Mouse (Mus musculus): ENCODE measurements at regions not wholly inside any gene's neighbourhood (a gene's known extent, or its start where the extent isn't known, plus 50 kb on each side); places are given as distances from the start of the nearest gene placed in this dataset.

DNA sequence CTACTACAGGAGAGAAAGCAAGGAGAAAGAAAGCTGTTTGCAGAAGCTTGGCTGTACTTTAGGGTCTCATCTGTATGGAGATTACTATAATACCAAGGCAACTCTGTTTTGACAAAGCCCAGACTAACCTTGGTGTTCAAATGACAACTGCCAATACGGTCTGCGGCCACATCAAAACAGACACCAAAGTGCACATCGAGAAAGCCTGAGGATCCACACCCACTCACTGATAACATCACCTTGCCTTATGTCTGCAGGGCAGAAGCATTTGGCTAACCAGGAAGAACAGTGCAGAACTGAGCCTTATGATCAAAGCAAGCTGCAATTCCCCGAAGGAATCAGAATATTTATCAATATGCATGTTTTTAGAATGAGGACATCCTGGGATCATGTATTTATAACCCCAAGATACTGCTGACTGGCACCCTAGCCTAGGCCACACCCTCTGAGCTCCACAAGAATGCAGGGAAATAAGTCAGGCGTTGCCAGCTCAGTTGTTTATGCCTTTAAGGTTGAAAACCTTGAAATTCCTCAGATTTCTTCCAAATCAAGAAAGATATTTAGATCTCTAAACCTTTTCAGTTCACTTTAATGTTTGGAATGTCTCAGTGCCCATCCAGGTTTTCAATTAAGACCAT lies 154.9 kb upstream of the Agr3 start:
- 71% methylated on average over 5 of the region's 5 CpGs for WGBS
- H3K4me3 ChIP-seq, result no peak overlapping the region
- H3K9ac ChIP-seq, result no peak overlapping the region
- no peaks in the 10 kb centered on the region for H3K27me3 ChIP-seq
- no peak overlapping the region for H3K4me2 ChIP-seq (replicated peaks)
- H3K4me1 ChIP-seq, result no peaks in the 10 kb centered on the region
- H3K9me3 ChIP-seq, result no peaks in the 10 kb centered on the region
- ATAC-seq (ENCODE audit: insufficient number of reproducible peaks, insufficient read depth, low FRiP score, low TSS enrichment), result no peak
- H3K36me3 ChIP-seq, result no peaks in the 10 kb centered on the region
- H3K27ac ChIP-seq, result no peak overlapping the region

DNA sequence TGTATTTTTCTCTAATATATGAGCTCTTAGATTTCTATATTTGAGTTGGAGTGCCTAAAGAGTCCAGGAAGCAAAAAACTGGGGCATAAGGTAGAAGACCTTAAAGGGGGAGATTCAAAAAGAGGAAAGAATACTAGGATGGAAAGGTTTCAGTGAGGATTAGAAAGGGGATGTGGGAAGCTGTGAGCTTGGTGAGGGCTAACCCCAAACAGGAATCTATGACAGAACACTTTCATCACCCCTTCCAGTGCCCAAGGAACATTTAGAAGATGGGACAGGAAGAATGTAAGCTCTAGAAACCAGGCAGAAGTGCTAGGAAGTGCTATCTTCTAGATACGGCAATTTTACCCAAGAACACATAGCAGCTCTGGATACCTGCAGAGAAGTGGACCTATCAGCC lies 166.5 kb upstream of the Agr3 start:
- H3K4me2 ChIP-seq (replicated peaks), result no peak overlapping the region
- H3K36me3 ChIP-seq, result no peaks in the 10 kb centered on the region
- no peak for ATAC-seq (ENCODE audit: insufficient number of reproducible peaks, insufficient read depth, low FRiP score, low TSS enrichment)
- no peak overlapping the region for H3K27ac ChIP-seq
- no peak overlapping the region for H3K4me3 ChIP-seq
- H3K27me3 ChIP-seq, result no peaks in the 10 kb centered on the region
- 89% methylated on average over 1 of the region's 1 CpGs for whole genome bisulfite sequencing
- no peak overlapping the region for H3K9ac ChIP-seq
- no peaks in the 10 kb centered on the region for H3K4me1 ChIP-seq
- H3K9me3 ChIP-seq, result no peaks in the 10 kb centered on the region

DNA sequence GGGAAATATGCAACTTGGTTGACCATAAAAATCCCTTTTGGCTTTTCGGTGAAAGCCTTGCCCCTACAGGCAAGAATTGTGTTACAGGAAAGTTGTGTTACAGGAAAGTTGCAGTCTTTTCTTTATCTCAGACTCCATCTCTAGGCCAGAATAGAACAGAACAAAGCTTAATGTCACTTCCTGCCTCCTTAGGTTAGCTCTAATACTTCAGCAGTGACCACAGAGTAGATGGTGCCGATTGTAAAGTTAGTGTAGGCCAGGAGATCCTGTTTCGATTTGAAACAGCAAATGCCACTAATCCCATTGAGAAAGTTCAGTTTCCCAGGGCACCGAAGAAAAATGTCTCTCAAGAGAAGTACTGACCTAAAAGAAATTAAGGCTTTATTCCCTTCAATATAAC lies 170.3 kb upstream of the Agr3 start:
- Histone ChIP-seq H3K4me3 (no peak overlapping the region), H3K27me3 (no peaks in the 10 kb centered on the region), H3K36me3 (no peaks in the 10 kb centered on the region), H3K4me2 (replicated peaks) (no peak overlapping the region), H3K27ac (no peak overlapping the region), H3K9ac (no peak overlapping the region), H3K4me1 (no peaks in the 10 kb centered on the region), H3K9me3 (no peaks in the 10 kb centered on the region)
- WGBS, result 79% methylated on average over 4 of the region's 4 CpGs
- ATAC-seq (ENCODE audit: insufficient number of reproducible peaks, insufficient read depth, low FRiP score, low TSS enrichment), result no peak

- peaks cover 4% of the 10 kb centered on the region; the same call in 1 of the 2 replicates for H3K4me1 ChIP-seq
- no peaks in the 10 kb centered on the region for H3K36me3 ChIP-seq
- ATAC-seq (ENCODE audit: insufficient number of reproducible peaks, insufficient read depth, low FRiP score, low TSS enrichment), result no peak
- no peaks in the 10 kb centered on the region for H3K9me3 ChIP-seq
- H3K9ac ChIP-seq, result no peak overlapping the region
- no peaks in the 10 kb centered on the region for H3K27me3 ChIP-seq
- no peak overlapping the region for H3K27ac ChIP-seq
- H3K4me2 ChIP-seq (replicated peaks), result no peak overlapping the region
- H3K4me3 ChIP-seq, result no peak overlapping the region
- WGBS, result 80% methylated on average over 3 of the region's 3 CpGs
Observed at GRCm38 (mm10) chr12:35747997-35748396, 177.4 kb upstream of the Agr3 start.

DNA sequence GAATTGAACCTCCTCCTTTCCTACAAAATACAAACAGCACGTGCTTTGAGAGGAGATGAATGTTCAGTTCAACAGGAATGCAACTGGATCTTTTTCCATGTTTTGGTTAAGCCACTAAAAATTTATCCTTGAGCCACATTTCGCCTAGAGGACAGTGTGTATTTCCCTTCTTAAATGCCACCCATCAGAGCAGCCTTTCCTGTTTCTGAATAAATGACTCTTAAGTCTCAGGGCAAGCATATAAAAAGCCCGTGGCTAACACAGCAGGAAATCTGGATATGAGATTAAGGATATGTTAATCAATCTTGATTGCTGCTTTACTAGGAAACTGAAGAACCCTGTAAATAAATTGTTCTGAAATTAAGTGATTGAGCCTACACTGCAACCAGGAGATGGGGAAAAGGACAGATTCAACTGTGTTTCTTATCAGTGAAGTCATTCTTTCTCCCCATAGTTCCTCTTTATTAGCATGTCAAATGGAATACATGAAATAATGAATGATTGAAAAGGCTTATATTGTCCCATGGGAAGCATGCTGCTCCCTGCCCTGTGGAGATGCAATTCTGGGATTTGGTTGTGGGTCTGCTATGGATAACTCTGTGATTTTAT lies 178.6 kb upstream of the Agr3 start:
- Histone ChIP-seq H3K27me3 (no peaks in the 10 kb centered on the region), H3K4me1 (peaks cover 4% of the 10 kb centered on the region; the same call in 1 of the 2 replicates), H3K4me2 (replicated peaks) (no peak overlapping the region), H3K9me3 (no peaks in the 10 kb centered on the region), H3K27ac (no peak overlapping the region), H3K36me3 (no peaks in the 10 kb centered on the region), H3K9ac (no peak overlapping the region), H3K4me3 (no peak overlapping the region)
- ATAC-seq (ENCODE audit: insufficient number of reproducible peaks, insufficient read depth, low FRiP score, low TSS enrichment), result no peak
- WGBS, result 40% methylated on average over 3 of the region's 3 CpGs

GRCm38 (mm10) chr12:35742729-35743128 lies 182.7 kb upstream of the Agr3 start:
- Histone ChIP-seq H3K4me1 (peaks cover 4% of the 10 kb centered on the region; the same call in 1 of the 2 replicates), H3K4me3 (no peak overlapping the region), H3K27me3 (no peaks in the 10 kb centered on the region), H3K4me2 (replicated peaks) (no peak overlapping the region), H3K9ac (no peak overlapping the region), H3K27ac (no peak overlapping the region), H3K36me3 (no peaks in the 10 kb centered on the region), H3K9me3 (no peaks in the 10 kb centered on the region)
- ATAC-seq (ENCODE audit: insufficient number of reproducible peaks, insufficient read depth, low FRiP score, low TSS enrichment), result no peak
- WGBS, result 55% methylated on average over 1 of the region's 1 CpGs

- no peak overlapping the region for H3K9ac ChIP-seq
- no peak overlapping the region for H3K4me2 ChIP-seq (replicated peaks)
- 54% methylated on average over 2 of the region's 2 CpGs for WGBS
- no peaks in the 10 kb centered on the region for H3K4me1 ChIP-seq
- H3K4me3 ChIP-seq, result no peak overlapping the region
- no peak overlapping the region for H3K27ac ChIP-seq
- H3K36me3 ChIP-seq, result no peaks in the 10 kb centered on the region
- no peaks in the 10 kb centered on the region for H3K9me3 ChIP-seq
- H3K27me3 ChIP-seq, result no peaks in the 10 kb centered on the region
- no peak for ATAC-seq (ENCODE audit: insufficient number of reproducible peaks, insufficient read depth, low FRiP score, low TSS enrichment)
Observed at GRCm38 (mm10) chr12:35736427-35736826, 189.0 kb upstream of the Agr3 start.

DNA sequence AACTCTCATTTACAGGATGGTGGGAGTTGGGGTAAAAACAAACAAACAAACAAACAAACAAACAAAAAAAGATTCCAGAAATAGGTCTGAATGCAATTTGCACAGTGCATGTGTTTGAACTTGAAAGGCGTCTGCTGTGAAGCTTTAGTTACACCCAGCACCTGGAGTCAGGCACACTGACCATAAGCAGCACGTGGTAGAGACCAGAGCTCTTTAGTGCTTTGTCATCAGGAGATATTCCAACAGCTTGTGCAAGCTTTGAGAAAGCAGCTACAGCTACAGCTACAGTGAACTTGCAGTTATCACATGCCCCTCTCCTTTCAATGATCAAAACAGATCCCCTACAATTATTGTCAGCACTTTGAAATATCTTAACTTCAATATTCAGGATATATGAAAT lies 190.4 kb upstream of the Agr3 start:
- Histone ChIP-seq H3K4me3 (no peak overlapping the region), H3K9me3 (no peaks in the 10 kb centered on the region), H3K36me3 (no peaks in the 10 kb centered on the region), H3K4me1 (no peaks in the 10 kb centered on the region), H3K4me2 (replicated peaks) (no peak overlapping the region), H3K9ac (no peak overlapping the region), H3K27me3 (no peaks in the 10 kb centered on the region), H3K27ac (no peak overlapping the region)
- WGBS, result 64% methylated on average over 2 of the region's 2 CpGs
- no peak for ATAC-seq (ENCODE audit: insufficient number of reproducible peaks, insufficient read depth, low FRiP score, low TSS enrichment)

- H3K9ac ChIP-seq, result no peak overlapping the region
- no peak overlapping the region for H3K4me3 ChIP-seq
- no peaks in the 10 kb centered on the region for H3K27me3 ChIP-seq
- no peak for ATAC-seq (ENCODE audit: insufficient number of reproducible peaks, insufficient read depth, low FRiP score, low TSS enrichment)
- H3K36me3 ChIP-seq, result no peaks in the 10 kb centered on the region
- no peak overlapping the region for H3K4me2 ChIP-seq (replicated peaks)
- H3K4me1 ChIP-seq, result no peaks in the 10 kb centered on the region
- 93% methylated on average over 1 of the region's 1 CpGs for WGBS
- H3K9me3 ChIP-seq, result no peaks in the 10 kb centered on the region
- no peak overlapping the region for H3K27ac ChIP-seq
Observed at GRCm38 (mm10) chr12:35734371-35734770, 191.0 kb upstream of the Agr3 start.

DNA sequence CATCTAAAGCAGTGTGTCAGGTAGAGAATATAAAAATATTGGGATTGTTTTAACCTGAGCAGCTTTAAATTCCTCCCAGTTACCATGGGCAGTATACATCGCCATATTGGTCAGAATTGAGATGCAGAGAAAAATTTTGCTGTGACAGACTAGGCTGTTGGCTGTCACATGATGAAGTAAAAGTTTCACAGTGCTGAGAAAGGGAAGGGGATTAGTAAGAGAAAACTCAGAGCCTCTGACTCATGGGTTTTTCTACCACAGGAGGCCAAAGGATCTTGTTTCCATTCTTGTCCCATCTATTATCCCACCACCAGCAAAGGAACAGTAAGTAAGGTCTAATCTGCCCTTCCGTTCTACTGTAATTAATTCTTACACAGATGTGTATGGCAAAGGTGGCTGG lies 191.8 kb upstream of the Agr3 start:
- no peaks in the 10 kb centered on the region for H3K4me1 ChIP-seq
- 80% methylated on average over 2 of the region's 2 CpGs for WGBS
- H3K27ac ChIP-seq, result no peak overlapping the region
- ATAC-seq (ENCODE audit: insufficient number of reproducible peaks, insufficient read depth, low FRiP score, low TSS enrichment), result no peak
- H3K9ac ChIP-seq, result no peak overlapping the region
- H3K4me3 ChIP-seq, result no peak overlapping the region
- H3K27me3 ChIP-seq, result no peaks in the 10 kb centered on the region
- H3K36me3 ChIP-seq, result no peaks in the 10 kb centered on the region
- no peak overlapping the region for H3K4me2 ChIP-seq (replicated peaks)
- H3K9me3 ChIP-seq, result no peaks in the 10 kb centered on the region

DNA sequence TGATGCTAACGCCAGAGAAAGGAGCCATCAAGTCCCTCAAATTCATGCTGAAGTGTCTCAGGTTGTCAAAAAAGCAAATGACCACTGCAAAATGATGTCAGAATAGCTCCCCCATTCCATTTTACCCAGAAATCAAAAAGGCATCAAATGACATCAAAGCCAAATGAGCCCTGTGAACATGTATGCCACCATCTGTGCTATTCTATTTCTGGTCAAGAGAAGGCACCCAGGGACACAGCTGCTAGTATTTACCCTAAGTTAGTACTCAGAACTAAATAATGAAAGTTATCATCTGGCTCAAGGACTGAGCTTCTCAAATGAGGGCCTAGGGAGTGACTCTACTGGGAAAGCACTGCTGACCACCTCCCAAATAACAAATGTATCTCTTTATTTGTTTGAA lies 191.1 kb upstream of the Ahr start:
- WGBS, result 69% methylated on average over 1 of the region's 1 CpGs
- Histone ChIP-seq H3K36me3 (no peaks in the 10 kb centered on the region), H3K9ac (no peak overlapping the region)

GRCm38 (mm10) chr12:35724132-35724531 lies 189.3 kb upstream of the Ahr start:
- Histone ChIP-seq H3K9ac (no peak overlapping the region), H3K4me3 (no peak overlapping the region), H3K27me3 (no peaks in the 10 kb centered on the region), H3K27ac (no peak overlapping the region), H3K4me2 (replicated peaks) (no peak overlapping the region), H3K4me1 (no peaks in the 10 kb centered on the region), H3K36me3 (no peaks in the 10 kb centered on the region), H3K9me3 (no peaks in the 10 kb centered on the region)
- ATAC-seq (ENCODE audit: insufficient number of reproducible peaks, insufficient read depth, low FRiP score, low TSS enrichment), result no peak
- WGBS, result 85% methylated on average over 4 of the region's 4 CpGs

More for the DNA sequence above, 191.1 kb upstream of the Ahr start:
- H3K4me3 ChIP-seq, result no peak overlapping the region
- H3K9me3 ChIP-seq, result no peaks in the 10 kb centered on the region
- H3K4me2 ChIP-seq (replicated peaks), result no peak overlapping the region
- H3K27ac ChIP-seq, result no peak overlapping the region
- no peak for ATAC-seq (ENCODE audit: insufficient number of reproducible peaks, insufficient read depth, low FRiP score, low TSS enrichment)
- no peaks in the 10 kb centered on the region for H3K27me3 ChIP-seq
- no peaks in the 10 kb centered on the region for H3K4me1 ChIP-seq
